Mouse (Mus musculus) T-helper 1 cell (primary cell): ENCODE measurements around the gene Sh3gl1.
"Not testable (repeated sequence)": the region's sequence is repeated elsewhere in the genome, so short reads cannot be mapped to it uniquely, and the experiment has no call there.

Source experiments
- in situ Hi-C: fragments of 300-600 bp; cut with MboI, MseI; formaldehyde crosslinking; loops from one replicate; pipeline ENCODE4 v1.15.1; 2025; ENCODE audit warnings: high pct_unique_total_duplicates

Sh3gl1 gene

GRCm38 (mm10) chr17:56036176-56036900 lies at the start of gene Sh3gl1:
Gene Sh3gl1, minus strand, starts transcription at chr17:56036635.
- in situ Hi-C loops: no loop called here

- in situ Hi-C loops: no loop called here
Measured at GRCm38 (mm10) chr17:56080781-56081585, 44.5 kb upstream of the Sh3gl1 start.

- in situ Hi-C loops: no loop called here
Measured at GRCm38 (mm10) chr17:56079921-56080320, 43.5 kb upstream of the Sh3gl1 start.

- in situ Hi-C loops: no loop called here
Measured at GRCm38 (mm10) chr17:56078880-56079795, 42.7 kb upstream of the Sh3gl1 start, which contains the start of gene Hdgfl2. Gene Hdgfl2, plus strand, starts transcription at chr17:56079634.

- in situ Hi-C loops: not testable (repeated sequence)
Measured at GRCm38 (mm10) chr17:56078361-56078760, 41.9 kb upstream of the Sh3gl1 start.

GRCm38 (mm10) chr17:56077523-56077922 lies 41.1 kb upstream of the Sh3gl1 start:
- in situ Hi-C loops: no loop called here

- in situ Hi-C loops: no loop called here
Measured at GRCm38 (mm10) chr17:56074827-56075208, 38.4 kb upstream of the Sh3gl1 start, which contains the start of gene Ubxn6. Gene Ubxn6, minus strand, starts transcription at chr17:56075028.

- in situ Hi-C loops: no loop called here
Measured at GRCm38 (mm10) chr17:56074097-56074826, 37.8 kb upstream of the Sh3gl1 start.

- in situ Hi-C loops: no loop called here
Measured at GRCm38 (mm10) chr17:56072243-56072642, 35.8 kb upstream of the Sh3gl1 start.

- in situ Hi-C loops: no loop called here
Measured at GRCm38 (mm10) chr17:56071126-56071525, 34.7 kb upstream of the Sh3gl1 start.

GRCm38 (mm10) chr17:56069066-56069465 lies 32.6 kb upstream of the Sh3gl1 start:
- in situ Hi-C loops: no loop called here

GRCm38 (mm10) chr17:56066451-56066850 lies 30.0 kb upstream of the Sh3gl1 start:
- in situ Hi-C loops: no loop called here

GRCm38 (mm10) chr17:56065715-56066114 lies 29.3 kb upstream of the Sh3gl1 start:
- in situ Hi-C loops: not testable (repeated sequence)

GRCm38 (mm10) chr17:56062081-56062480 lies 25.6 kb upstream of the Sh3gl1 start:
- in situ Hi-C loops: no loop called here

- in situ Hi-C loops: no loop called here
Measured at GRCm38 (mm10) chr17:56057381-56058120, 21.1 kb upstream of the Sh3gl1 start.

- in situ Hi-C loops: no loop called here
Measured at GRCm38 (mm10) chr17:56055945-56056678, 19.7 kb upstream of the Sh3gl1 start.

GRCm38 (mm10) chr17:56054938-56055337 lies 18.5 kb upstream of the Sh3gl1 start:
- in situ Hi-C loops: no loop called here

GRCm38 (mm10) chr17:56051369-56051768 lies 14.9 kb upstream of the Sh3gl1 start:
- in situ Hi-C loops: no loop called here

- in situ Hi-C loops: no loop called here
Measured at GRCm38 (mm10) chr17:56040857-56041163, 4.4 kb upstream of the Sh3gl1 start.
